Mouse (Mus musculus) embryonic facial prominence, embryonic 13.5 days (tissue): ENCODE results near the gene Diaph3. TPM values are rescaled to one million over a fixed set of nuclear protein-coding genes. Genes with fewer than 3 reads are reported as not detected.

Experiments used
- ATAC-seq: fragments of 200-750 bp; cut with Nextera tagmentation; 2 replicates; pipeline ENCODE4 v1.8.0; 2017; ENCODE audit warnings: low read depth; ENCODE audit not compliant: insufficient number of reproducible peaks, insufficient read depth, low FRiP score, low TSS enrichment
- H3K27ac ChIP-seq: fragments of 300-500 bp; sonication (generic); 2 replicates; pipeline ENCODE4 v1.5.1; 2015; ENCODE audit warnings: moderate library complexity, mild to moderate bottlenecking, inconsistent platforms
- H3K27me3 ChIP-seq: fragments of 300-500 bp; sonication (generic); 2 replicates; pipeline ENCODE4 v1.6.1; 2015; ENCODE audit warnings: mild to moderate bottlenecking, inconsistent platforms
- H3K36me3 ChIP-seq: fragments of 300-500 bp; sonication (generic); 2 replicates; pipeline ENCODE4 v1.6.1; 2015; ENCODE audit warnings: mild to moderate bottlenecking, inconsistent platforms
- H3K4me1 ChIP-seq: fragments of 300-500 bp; sonication (generic); 2 replicates; pipeline ENCODE4 v1.6.1; 2015; ENCODE audit warnings: inconsistent platforms
- H3K4me2 ChIP-seq: fragments of 300-500 bp; sonication (generic); 2 replicates; pipeline ENCODE4 v1.6.1; 2015; ENCODE audit warnings: moderate library complexity, mild to moderate bottlenecking, inconsistent platforms
- H3K4me3 ChIP-seq: fragments of 300-500 bp; sonication (generic); 2 replicates; pipeline ENCODE4 v1.5.1; 2015; ENCODE audit warnings: mild to moderate bottlenecking, inconsistent platforms
- H3K9ac ChIP-seq: fragments of 300-500 bp; sonication (generic); 2 replicates; pipeline ENCODE4 v1.6.1; 2015; ENCODE audit warnings: mild to moderate bottlenecking, inconsistent platforms
- H3K9me3 ChIP-seq: fragments of 300-500 bp; sonication (generic); 2 replicates; pipeline ENCODE4 v1.6.1; 2016; ENCODE audit warnings: inconsistent platforms
- WGBS: fragments of 180-500 bp; shearing (Covaris S2); methylation state at CpG from one replicate; pipeline ENCODE4 v1.1.7; 2015; ENCODE audit warnings: mixed read lengths; 5-methylcytosine and 5-hydroxymethylcytosine counted together
- polyA plus RNA-seq: library from polyadenylated mRNA; unstranded; fragments of >200 nt; fragmentation: Nextera tagmentation; extraction: Ambion mirVana; gene quantifications from 2 replicates; pipeline ENCODE4 v1.2.1, GENCODE M21; 2015

The Diaph3 gene
- polyA plus RNA-seq, 1 experiment from 2014 or later, result 14.8 TPM

- Histone ChIP-seq H3K9me3 (no peaks in the 10 kb centered on the region), H3K4me1 (no peaks in the 10 kb centered on the region), H3K4me3 (no peak overlapping the region), H3K9ac (no peak overlapping the region), H3K4me2 (no peak overlapping the region), H3K36me3 (no peaks in the 10 kb centered on the region), H3K27me3 (no peaks in the 10 kb centered on the region), H3K27ac (no peak overlapping the region)
- no peak for ATAC-seq
- 68% methylated on average over 2 of the region's 2 CpGs for WGBS
Measured at GRCm38 (mm10) chr14:86837642-86838041, 303.4 kb downstream of the Diaph3 start.

DNA sequence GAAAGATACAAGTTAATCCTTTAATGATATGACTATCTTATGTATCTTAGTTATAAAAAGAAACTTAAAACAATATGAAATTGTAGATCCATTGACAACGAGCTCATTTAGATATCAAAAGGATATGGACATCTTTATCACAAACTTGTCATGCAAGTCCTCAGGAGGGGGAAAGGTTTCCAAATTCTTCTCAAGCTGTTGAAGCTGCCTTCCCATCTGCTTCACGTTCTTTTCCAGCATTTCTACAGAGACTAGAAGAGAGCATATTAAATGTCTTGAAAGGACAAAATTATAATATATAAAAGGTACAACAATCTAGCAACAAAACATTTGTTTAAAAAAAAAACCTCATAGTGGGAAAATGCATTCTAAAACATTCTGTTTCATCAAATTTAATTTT lies 306.2 kb downstream of the Diaph3 start:
- ATAC-seq, result no peak
- Histone ChIP-seq H3K9ac (no peak overlapping the region), H3K4me3 (no peak overlapping the region), H3K27me3 (no peaks in the 10 kb centered on the region), H3K27ac (no peak overlapping the region), H3K4me2 (no peak overlapping the region), H3K4me1 (no peaks in the 10 kb centered on the region), H3K9me3 (no peaks in the 10 kb centered on the region), H3K36me3 (no peaks in the 10 kb centered on the region)
- 75% methylated on average over 2 of the region's 2 CpGs for WGBS

DNA sequence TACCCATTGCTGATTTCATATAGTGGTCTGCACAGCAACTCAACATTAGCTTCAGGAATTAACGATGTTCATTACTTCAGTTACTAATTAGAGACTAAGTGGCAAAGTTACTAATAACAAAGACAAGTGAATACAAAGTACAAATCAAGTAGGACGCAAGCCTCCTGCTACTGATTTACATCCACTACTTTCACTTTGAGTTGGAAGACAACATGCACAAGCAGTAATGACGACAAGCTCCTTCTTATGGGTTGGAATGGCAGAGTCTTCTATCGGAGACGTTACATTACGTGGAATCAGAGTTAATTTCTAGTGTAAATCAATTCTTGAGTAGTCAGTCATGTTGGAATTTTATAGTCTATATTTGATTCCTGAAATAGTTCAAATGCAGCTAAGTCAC lies 306.8 kb downstream of the Diaph3 start:
- Histone ChIP-seq H3K4me1 (no peaks in the 10 kb centered on the region), H3K9ac (no peak overlapping the region), H3K9me3 (no peaks in the 10 kb centered on the region), H3K4me2 (no peak overlapping the region), H3K36me3 (no peaks in the 10 kb centered on the region), H3K27me3 (no peaks in the 10 kb centered on the region), H3K27ac (no peak overlapping the region), H3K4me3 (no peak overlapping the region)
- WGBS, result 95% methylated on average over 6 of the region's 6 CpGs
- no peak for ATAC-seq

DNA sequence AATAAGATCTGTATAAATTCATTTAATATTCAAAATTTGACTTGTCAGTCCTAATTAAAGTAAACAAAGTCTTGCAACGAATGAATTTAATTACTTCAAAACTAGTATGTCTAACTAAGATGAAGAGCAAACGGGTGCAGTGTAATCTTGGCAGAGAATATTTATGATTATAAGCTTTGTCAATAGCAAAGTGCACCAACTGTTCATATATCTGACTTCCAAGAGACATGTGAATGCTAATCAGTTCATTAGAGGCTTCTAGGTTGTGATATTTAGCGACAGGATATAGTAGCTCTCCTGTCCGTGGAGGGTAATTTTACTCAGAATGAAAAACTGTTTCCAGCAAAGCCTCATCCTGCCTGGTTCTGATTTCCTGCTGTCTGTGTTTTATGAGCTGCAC lies 308.0 kb downstream of the Diaph3 start:
- Histone ChIP-seq H3K27me3 (no peaks in the 10 kb centered on the region), H3K27ac (no peak overlapping the region), H3K9me3 (no peaks in the 10 kb centered on the region), H3K4me2 (no peak overlapping the region), H3K4me1 (no peaks in the 10 kb centered on the region), H3K36me3 (no peaks in the 10 kb centered on the region), H3K9ac (no peak overlapping the region), H3K4me3 (no peak overlapping the region)
- 67% methylated on average over 4 of the region's 4 CpGs for WGBS
- no peak for ATAC-seq

GRCm38 (mm10) chr14:86816246-86816645 lies 324.8 kb downstream of the Diaph3 start:
- 95% methylated on average over 4 of the region's 4 CpGs for WGBS
- Histone ChIP-seq H3K9ac (no peak overlapping the region), H3K4me2 (no peak overlapping the region), H3K27ac (no peak overlapping the region), H3K4me1 (no peaks in the 10 kb centered on the region), H3K4me3 (no peak overlapping the region), H3K27me3 (no peaks in the 10 kb centered on the region), H3K9me3 (no peaks in the 10 kb centered on the region), H3K36me3 (no peaks in the 10 kb centered on the region)
- no peak for ATAC-seq

GRCm38 (mm10) chr14:86788880-86789641 lies 352.0 kb downstream of the Diaph3 start:
- no peak overlapping the region for H3K4me2 ChIP-seq
- H3K4me3 ChIP-seq, result no peak overlapping the region
- H3K4me1 ChIP-seq, result no peaks in the 10 kb centered on the region
- H3K9me3 ChIP-seq, result no peaks in the 10 kb centered on the region
- no peak overlapping the region for H3K9ac ChIP-seq
- H3K27ac ChIP-seq, result no peak overlapping the region
- H3K27me3 ChIP-seq, result no peaks in the 10 kb centered on the region
- 75% methylated on average over 6 of the region's 6 CpGs for WGBS
- no peak for ATAC-seq
- no peaks in the 10 kb centered on the region for H3K36me3 ChIP-seq

GRCm38 (mm10) chr14:86786866-86787265 lies 354.2 kb downstream of the Diaph3 start:
- H3K4me2 ChIP-seq, result no peak overlapping the region
- H3K27me3 ChIP-seq, result no peaks in the 10 kb centered on the region
- WGBS, result 13% methylated on average over 8 of the region's 8 CpGs
- H3K9ac ChIP-seq, result no peak overlapping the region
- no peak overlapping the region for H3K4me3 ChIP-seq
- no peaks in the 10 kb centered on the region for H3K36me3 ChIP-seq
- ATAC-seq, result no peak
- no peaks in the 10 kb centered on the region for H3K4me1 ChIP-seq
- no peak overlapping the region for H3K27ac ChIP-seq
- H3K9me3 ChIP-seq, result no peaks in the 10 kb centered on the region

DNA sequence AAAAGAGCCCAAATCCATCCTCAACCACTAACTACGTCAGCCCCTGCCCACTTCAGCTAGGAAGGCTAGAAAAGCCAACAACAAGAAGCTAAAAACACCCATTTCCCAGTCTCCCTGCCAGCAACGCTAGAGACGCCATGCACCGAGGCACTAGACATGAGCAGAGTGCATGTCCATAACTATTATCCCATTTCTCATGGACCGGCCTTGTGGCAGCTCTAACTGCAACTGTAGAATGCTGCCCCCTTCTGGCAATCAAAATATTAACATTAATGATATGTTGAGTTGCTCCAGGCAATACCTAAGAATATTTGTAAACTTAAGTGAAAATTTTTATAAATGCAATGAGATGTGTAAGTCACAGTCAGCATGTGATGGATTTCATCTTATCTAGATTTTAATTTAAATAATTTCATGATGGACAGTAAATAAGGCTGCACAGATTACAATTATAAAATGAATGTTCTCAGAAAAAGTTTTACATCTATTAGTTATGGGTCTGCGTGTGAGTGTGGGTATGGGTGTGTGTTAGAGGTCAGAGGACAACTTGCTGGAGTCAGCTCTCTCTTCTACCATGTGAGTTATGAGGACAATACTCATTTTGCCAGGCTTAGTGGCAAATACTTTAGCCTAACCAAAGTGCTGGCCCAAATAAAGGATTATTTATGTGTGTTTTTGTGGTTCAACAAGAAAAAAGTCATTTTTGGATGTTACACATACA lies 359.3 kb downstream of the Diaph3 start:
- Histone ChIP-seq H3K36me3 (no peaks in the 10 kb centered on the region), H3K4me2 (no peak overlapping the region), H3K27ac (no peak overlapping the region), H3K27me3 (no peaks in the 10 kb centered on the region), H3K4me1 (no peaks in the 10 kb centered on the region), H3K9ac (no peak overlapping the region), H3K9me3 (no peaks in the 10 kb centered on the region), H3K4me3 (no peak overlapping the region)
- no peak for ATAC-seq
- 61% methylated on average over 6 of the region's 6 CpGs for WGBS

- H3K9me3 ChIP-seq, result no peaks in the 10 kb centered on the region
- no peak overlapping the region for H3K27ac ChIP-seq
- H3K27me3 ChIP-seq, result no peaks in the 10 kb centered on the region
- no peak for ATAC-seq
- H3K4me2 ChIP-seq, result no peak overlapping the region
- H3K4me1 ChIP-seq, result no peaks in the 10 kb centered on the region
- H3K4me3 ChIP-seq, result no peak overlapping the region
- no peak overlapping the region for H3K9ac ChIP-seq
- 74% methylated on average over 2 of the region's 2 CpGs for WGBS
- no peaks in the 10 kb centered on the region for H3K36me3 ChIP-seq
Measured at GRCm38 (mm10) chr14:86773311-86773710, 367.7 kb downstream of the Diaph3 start.

- no peak overlapping the region for H3K4me2 ChIP-seq
- H3K36me3 ChIP-seq, result no peaks in the 10 kb centered on the region
- WGBS, result 79% methylated on average over 14 of the region's 14 CpGs
- no peak for ATAC-seq
- H3K27me3 ChIP-seq, result no peaks in the 10 kb centered on the region
- no peak overlapping the region for H3K27ac ChIP-seq
- H3K4me1 ChIP-seq, result no peaks in the 10 kb centered on the region
- H3K4me3 ChIP-seq, result no peak overlapping the region
- no peak overlapping the region for H3K9ac ChIP-seq
- H3K9me3 ChIP-seq, result no peaks in the 10 kb centered on the region
Measured at GRCm38 (mm10) chr14:86772176-86773150, 368.6 kb downstream of the Diaph3 start.

DNA sequence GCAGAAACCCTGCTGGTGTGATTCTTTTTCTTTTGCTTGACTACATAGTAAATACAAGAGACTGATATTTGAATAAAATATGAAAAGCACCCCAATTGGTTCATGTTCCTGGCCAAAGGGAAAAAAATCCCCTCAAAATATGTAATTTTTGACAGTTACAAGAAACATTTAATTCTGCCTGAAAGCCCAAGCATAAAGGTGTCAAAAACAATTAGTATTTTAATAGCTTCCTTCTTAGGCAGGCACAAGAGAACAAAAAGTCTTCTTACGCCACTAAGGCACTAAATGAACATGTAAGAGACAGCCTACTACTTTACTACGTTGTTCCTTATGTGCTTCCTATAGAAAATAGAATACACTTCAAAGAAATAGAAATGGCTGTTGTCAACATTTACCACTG lies 376.7 kb downstream of the Diaph3 start:
- Histone ChIP-seq H3K27me3 (no peaks in the 10 kb centered on the region), H3K9ac (no peak overlapping the region), H3K9me3 (no peaks in the 10 kb centered on the region), H3K4me3 (no peak overlapping the region), H3K4me1 (no peaks in the 10 kb centered on the region), H3K36me3 (no peaks in the 10 kb centered on the region), H3K4me2 (no peak overlapping the region), H3K27ac (no peak overlapping the region)
- ATAC-seq, result no peak
- WGBS, result 73% methylated on average over 2 of the region's 2 CpGs
